Mouse (Mus musculus): Measurements from ENCODE around the gene Slc31a2.

GRCm38 (mm10) chr4:62272696-62273095, 10.3 kb downstream of the Slc31a2 start:
- no peak for TF ChIP-seq CTCF (IDR thresholded peaks at IDR 0.05; ENCODE audit: insufficient read depth, low read depth, low read length)
- TF ChIP-seq POLR2A (IDR thresholded peaks at IDR 0.05; ENCODE audit: insufficient read depth, low read depth, low read length) = no peak
